Mouse (Mus musculus) G1E (cell line): ENCODE measurements around the gene Rad9a.

Source experiments
- CTCF ChIP-seq: IDR thresholded peaks from 2 replicates; pipeline ENCODE4 v1.5.1; 2012; ENCODE audit warnings: low read depth, low read length, inconsistent platforms, mixed read lengths
- GATA1 ChIP-seq: IDR thresholded peaks from 2 replicates; pipeline ENCODE4 v1.6.1; 2012; ENCODE audit warnings: borderline replicate concordance, low read length, inconsistent platforms, mixed read lengths
- POLR2AphosphoS5 ChIP-seq: IDR thresholded peaks from 2 replicates; pipeline ENCODE4 v1.6.1; 2012; ENCODE audit warnings: low read depth, low read length, inconsistent platforms; ENCODE audit not compliant: insufficient replicate concordance

- TF ChIP-seq GATA1: no peak
- TF ChIP-seq CTCF: no peak
- no peak for TF ChIP-seq POLR2AphosphoS5
Measured at GRCm38 (mm10) chr19:4146366-4147021, 55.0 kb downstream of the Rad9a start.
